Mouse (Mus musculus) G1E (cell line): Measurements from ENCODE around the gene Gaa. TPM values are rescaled to one million over a fixed set of nuclear protein-coding genes. Genes with fewer than 3 reads are reported as not detected.
A peak's percentile ranks its signal among the peaks of the same experiment; 100 is the strongest.
"Not testable (repeated sequence)": the region's sequence is repeated elsewhere in the genome, so short reads cannot be mapped to it uniquely, and the experiment has no call there.

Source experiments
- ATAC-seq: 2 replicates; pipeline ENCODE4 v1.8.0; 2016; ENCODE audit warnings: mild to moderate bottlenecking; ENCODE audit not compliant: insufficient number of reproducible peaks, poor library complexity, low FRiP score, severe bottlenecking; ENCODE audit errors: extremely low read depth
- DNase-seq: peaks from one replicate; pipeline ENCODE4 v3.0.0; 2012; ENCODE audit warnings: low spot score
- H3K27me3 ChIP-seq: 2 replicates; pipeline ENCODE4 v1.6.1; 2012; ENCODE audit warnings: mild to moderate bottlenecking, low read length, inconsistent platforms; ENCODE audit not compliant: insufficient read depth
- H3K36me3 ChIP-seq: replicated peaks from 2 replicates; pipeline ENCODE3; 2012; ENCODE audit warnings: mild to moderate bottlenecking, inconsistent platforms
- H3K4me1 ChIP-seq: 2 replicates; pipeline ENCODE4 v1.6.1; 2012; ENCODE audit warnings: low read depth, low read length, inconsistent platforms, mixed read lengths; ENCODE audit not compliant: insufficient read depth
- H3K4me3 ChIP-seq: 2 replicates; pipeline ENCODE4 v1.5.1; 2012; ENCODE audit warnings: low read depth, mild to moderate bottlenecking, inconsistent platforms, low read length, moderate library complexity, mixed read lengths
- H3K9me3 ChIP-seq: replicated peaks from 2 replicates; pipeline ENCODE4 v1.6.1; 2012; ENCODE audit warnings: inconsistent platforms
- CTCF ChIP-seq: IDR thresholded peaks from 2 replicates; pipeline ENCODE4 v1.5.1; 2012; ENCODE audit warnings: low read depth, low read length, inconsistent platforms, mixed read lengths
- GATA1 ChIP-seq: IDR thresholded peaks from 2 replicates; pipeline ENCODE4 v1.6.1; 2012; ENCODE audit warnings: borderline replicate concordance, low read length, inconsistent platforms, mixed read lengths
- GATA2 ChIP-seq: IDR thresholded peaks from 2 replicates; pipeline ENCODE4 v1.6.1; 2012; ENCODE audit warnings: low read depth, low read length, inconsistent platforms, borderline replicate concordance
- POLR2AphosphoS5 ChIP-seq: IDR thresholded peaks from 2 replicates; pipeline ENCODE4 v1.6.1; 2012; ENCODE audit warnings: low read depth, low read length, inconsistent platforms; ENCODE audit not compliant: insufficient replicate concordance
- TAL1 ChIP-seq: conservative IDR thresholded peaks from 2 replicates; pipeline ENCODE4 v1.6.1; 2012; ENCODE audit warnings: low read depth, low read length, inconsistent platforms, mixed read lengths
- polyA plus RNA-seq: library from polyadenylated mRNA; stranded (reverse); fragments of >175 nt; gene quantifications from 2 replicates; pipeline ENCODE4 v1.2.3, GENCODE M21; 2012
- total RNA-seq, 2 experiments: library from RNA; stranded (forward) in 1 of 2; stranded (reverse) in 1 of 2; fragments of 200-1000 nt in 1 of 2; fragments of >200 nt in 1 of 2; fragmentation: Nextera tagmentation in 1 of 2; gene quantifications; 2 replicates each; pipeline ENCODE4 v1.2.3; 2014 to 2017

Gene Gaa
- total and polyA plus RNA-seq, 3 experiments = 27.5 to 102 (median 59.7) TPM

GRCm38 (mm10) chr11:119267241-119267674, 429 bp upstream of the Gaa start:
- Histone ChIP-seq H3K4me3 (peak overlapping the region; percentile 93; the same call in 1 of the 2 replicates), H3K9me3 (no peaks in the 10 kb centered on the region), H3K36me3 (peaks cover 35% of the 10 kb centered on the region), H3K27me3 (peaks cover 14% of the 10 kb centered on the region), H3K4me1 (peaks cover 52% of the 10 kb centered on the region)
- DNase-seq = no peak
- no peak for TF ChIP-seq GATA1
- no peak for TF ChIP-seq CTCF
- no peak for TF ChIP-seq GATA2
- no peak for TF ChIP-seq TAL1
- TF ChIP-seq POLR2AphosphoS5 = no peak
- ATAC-seq = no peak

GRCm38 (mm10) chr11:119268557-119269195, 989 bp downstream of the Gaa start:
- DNase-seq = no peak
- ATAC-seq = no peak
- Histone ChIP-seq H3K9me3 (no peaks in the 10 kb centered on the region), H3K4me1 (peaks cover 56% of the 10 kb centered on the region), H3K36me3 (peaks cover 46% of the 10 kb centered on the region), H3K4me3 (peak overlapping the region; percentile 93), H3K27me3 (peaks cover 9% of the 10 kb centered on the region)
- no peak for TF ChIP-seq GATA1
- no peak for TF ChIP-seq TAL1
- no peak for TF ChIP-seq GATA2
- TF ChIP-seq POLR2AphosphoS5 = no peak
- TF ChIP-seq CTCF = no peak

GRCm38 (mm10) chr11:119272492-119272891, 4.8 kb downstream of the Gaa start:
- H3K9me3 ChIP-seq, H3K4me3 ChIP-seq, DNase-seq, H3K27me3 ChIP-seq, ATAC-seq: not testable (repeated sequence)
- peaks cover 44% of the 10 kb centered on the region for H3K4me1 ChIP-seq
- H3K36me3 ChIP-seq = peaks cover 83% of the 10 kb centered on the region

DNA sequence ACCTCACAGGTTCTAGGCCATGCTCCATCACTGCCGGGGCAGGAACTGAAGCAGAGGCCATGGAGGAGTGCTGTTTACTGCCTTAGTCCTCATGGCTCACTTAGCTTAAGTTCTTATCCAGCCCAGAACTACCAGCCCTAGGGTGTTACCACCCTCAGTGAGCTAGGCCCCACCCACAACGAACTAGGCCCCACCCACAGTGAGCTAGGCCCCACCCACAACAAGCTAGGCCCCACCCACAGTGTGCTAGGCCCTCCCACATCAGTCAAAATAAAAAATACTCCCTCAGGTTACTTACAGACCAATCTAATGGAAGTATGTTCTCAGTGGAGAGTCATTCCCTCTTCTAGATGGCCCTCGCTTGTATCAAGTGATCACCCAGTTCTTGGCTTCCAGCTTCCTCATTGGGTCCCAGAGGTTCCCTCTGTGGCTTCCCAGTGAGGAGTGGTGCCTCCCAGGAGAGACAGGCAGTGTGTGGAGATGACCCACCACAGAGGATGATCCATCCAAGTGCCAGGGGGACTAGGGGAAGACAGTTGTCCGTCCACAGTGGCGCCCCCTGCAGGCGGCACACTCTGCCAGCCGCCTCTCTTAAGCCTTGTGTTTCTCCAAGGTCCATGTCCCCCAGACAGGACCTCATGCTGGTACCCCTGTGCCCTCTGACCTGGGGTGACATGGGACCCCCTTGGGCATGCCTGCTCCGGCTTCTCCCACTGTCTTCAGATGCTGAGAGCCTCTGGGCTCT, 5.7 kb downstream of the Gaa start:
- TF ChIP-seq CTCF = peak; percentile 49; the same call in 1 of the 2 replicates
- no peak for TF ChIP-seq GATA2
- DNase-seq (no peak), ATAC-seq (no peak)
- Histone ChIP-seq H3K9me3 (no peaks in the 10 kb centered on the region), H3K27me3 (no peaks in the 10 kb centered on the region), H3K36me3 (peaks cover 92% of the 10 kb centered on the region), H3K4me1 (peaks cover 36% of the 10 kb centered on the region), H3K4me3 (no peak overlapping the region)

GRCm38 (mm10) chr11:119281030-119281429, 13.3 kb downstream of the Gaa start:
- no peak for TF ChIP-seq GATA1
- no peak for TF ChIP-seq GATA2
- TF ChIP-seq CTCF = no peak
- TF ChIP-seq POLR2AphosphoS5 = no peak
- TF ChIP-seq TAL1 = no peak
- Histone ChIP-seq H3K27me3 (no peaks in the 10 kb centered on the region), H3K4me1 (peaks cover 3% of the 10 kb centered on the region; the same call in 1 of the 2 replicates), H3K4me3 (no peak overlapping the region), H3K36me3 (peaks cover 95% of the 10 kb centered on the region), H3K9me3 (no peaks in the 10 kb centered on the region)
- DNase-seq = no peak
- ATAC-seq = no peak

DNA sequence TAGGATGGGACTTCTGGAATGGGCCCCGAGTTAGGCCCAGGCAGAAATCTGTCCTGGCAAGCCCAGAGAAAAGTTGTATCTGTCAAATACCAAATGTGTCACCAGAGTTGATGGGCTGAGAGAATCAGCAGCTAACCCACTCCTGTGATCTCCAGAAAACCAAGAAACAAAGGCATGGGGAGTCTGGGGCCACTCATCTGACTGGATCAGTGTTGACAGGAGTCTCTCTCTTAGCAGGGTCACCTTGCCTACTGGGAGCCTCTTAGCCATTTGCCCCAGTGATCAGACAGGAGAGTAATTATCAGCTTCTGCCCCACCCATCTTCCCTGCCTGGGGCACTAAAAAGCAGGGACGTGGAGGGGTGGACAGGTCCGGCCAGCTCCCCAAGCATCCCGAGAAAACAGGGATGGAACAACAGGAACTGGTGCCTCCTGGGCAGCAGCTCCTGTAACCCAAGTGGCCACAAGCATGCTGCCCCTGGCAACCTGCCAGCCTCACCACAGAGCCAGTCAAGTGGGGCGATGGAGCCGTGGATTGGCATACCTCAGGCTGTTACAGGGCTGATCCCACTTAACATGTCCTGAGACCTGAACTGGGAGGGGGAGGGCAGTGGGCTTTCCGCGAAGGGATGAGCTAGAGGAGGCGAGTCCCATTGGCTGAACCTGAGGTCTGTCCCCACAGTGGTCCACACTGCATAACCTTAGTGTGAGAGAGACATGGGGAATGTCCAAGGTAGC, 18.3 kb downstream of the Gaa start:
- DNase-seq (no peak), ATAC-seq (no peak)
- Histone ChIP-seq H3K4me3 (no peak overlapping the region), H3K27me3 (no peaks in the 10 kb centered on the region), H3K4me1 (peaks cover 7% of the 10 kb centered on the region), H3K9me3 (no peaks in the 10 kb centered on the region), H3K36me3 (peaks cover 95% of the 10 kb centered on the region)
- TF ChIP-seq GATA1 (no peak), CTCF (no peak), TAL1 (no peak), POLR2AphosphoS5 (no peak; the same call in 1 of the 2 replicates), GATA2 (no peak)
